Mouse (Mus musculus) limb, embryonic 13.5 days (tissue): ENCODE results near the gene Ppih. TPM values are rescaled to one million over a fixed set of nuclear protein-coding genes. Genes with fewer than 3 reads are reported as not detected.

Experiments used
- ATAC-seq: fragments of 200-750 bp; cut with Nextera tagmentation; 2 replicates; pipeline ENCODE4 v1.8.0; 2017; ENCODE audit warnings: low read depth, moderate number of reproducible peaks, moderate TSS enrichment; ENCODE audit not compliant: low FRiP score
- H3K27ac ChIP-seq: fragments of 300-500 bp; sonication (generic); 2 replicates; pipeline ENCODE4 v1.5.1; 2015; ENCODE audit warnings: inconsistent platforms, mild to moderate bottlenecking, moderate library complexity
- H3K27me3 ChIP-seq: fragments of 300-500 bp; sonication (generic); 2 replicates; pipeline ENCODE4 v1.6.1; 2015; ENCODE audit warnings: mild to moderate bottlenecking, inconsistent platforms
- H3K36me3 ChIP-seq: fragments of 300-500 bp; sonication (generic); 2 replicates; pipeline ENCODE4 v1.6.1; 2015; ENCODE audit warnings: inconsistent platforms, mild to moderate bottlenecking, moderate library complexity
- H3K4me1 ChIP-seq: fragments of 300-500 bp; sonication (generic); 2 replicates; pipeline ENCODE4 v1.6.1; 2015; ENCODE audit warnings: inconsistent platforms
- H3K4me2 ChIP-seq: fragments of 300-500 bp; sonication (generic); replicated peaks from 2 replicates; pipeline ENCODE4 v1.6.1; 2015; ENCODE audit warnings: inconsistent platforms, mild to moderate bottlenecking, moderate library complexity
- H3K4me3 ChIP-seq: fragments of 300-500 bp; sonication (generic); 2 replicates; pipeline ENCODE4 v1.5.1; 2015; ENCODE audit warnings: moderate library complexity, mild to moderate bottlenecking, inconsistent platforms
- H3K9ac ChIP-seq: fragments of 300-500 bp; sonication (generic); 2 replicates; pipeline ENCODE4 v1.6.1; 2015; ENCODE audit warnings: mild to moderate bottlenecking, inconsistent platforms
- H3K9me3 ChIP-seq: fragments of 300-500 bp; sonication (generic); 2 replicates; pipeline ENCODE4 v1.6.1; 2016; ENCODE audit warnings: inconsistent platforms
- whole genome bisulfite sequencing: fragments of 180-500 bp; shearing (Covaris S2); methylation state at CpG from one replicate; pipeline ENCODE4 v1.1.7; 2015; 5-methylcytosine and 5-hydroxymethylcytosine counted together
- polyA plus RNA-seq: library from polyadenylated mRNA; unstranded; fragments of >200 nt; fragmentation: Nextera tagmentation; extraction: Ambion mirVana; gene quantifications from 2 replicates; pipeline ENCODE4 v1.2.1, GENCODE M21; 2015

Ppih gene
- polyA plus RNA-seq, 1 experiment from 2014 or later: 108 TPM

- ATAC-seq: no peak
- H3K27ac ChIP-seq: no peak overlapping the region
- no peak overlapping the region for H3K9ac ChIP-seq
- WGBS: 60% methylated on average over 7 of the region's 7 CpGs
- H3K36me3 ChIP-seq: peaks cover 13% of the 10 kb centered on the region
- peaks cover 29% of the 10 kb centered on the region for H3K4me1 ChIP-seq
- no peak overlapping the region for H3K4me3 ChIP-seq
- H3K27me3 ChIP-seq: no peaks in the 10 kb centered on the region
- no peaks in the 10 kb centered on the region for H3K9me3 ChIP-seq
- H3K4me2 ChIP-seq: no peak overlapping the region
These were observed 68.1 kb downstream of the Ppih start for GRCm38 (mm10) chr4:119252025-119252808.

Other genes starting within 250 kb of the Ppih start
- 101 and 112 TPM in 2 replicates for gene Slc2a1, start 211.8 kb downstream of the Ppih start, polyA plus RNA-seq
- gene Zfp691, start 146.4 kb downstream of the Ppih start, polyA plus RNA-seq: 8.6 and 9.5 TPM in 2 replicates
- 1.5 and 3.6 TPM in 2 replicates for gene Ermap, start 130.5 kb downstream of the Ppih start, polyA plus RNA-seq
- 223 and 237 TPM in 2 replicates for gene Svbp, start 125.2 kb downstream of the Ppih start, polyA plus RNA-seq
- 0.11 TPM in 1 of 2 replicates, not detected in the other for gene Tmem269, start 102.3 kb downstream of the Ppih start, polyA plus RNA-seq
- gene AU022252, start 87.8 kb downstream of the Ppih start, polyA plus RNA-seq: 39.9 and 40.7 TPM in 2 replicates
- 61.2 and 63.5 TPM in 2 replicates for gene P3h1, start 87.6 kb downstream of the Ppih start, polyA plus RNA-seq
- gene Cldn19, start 65.1 kb downstream of the Ppih start, polyA plus RNA-seq: 0.09 and 0.15 TPM in 2 replicates
- 637 TPM in 2 replicates for gene Ybx1, start 25.9 kb downstream of the Ppih start, polyA plus RNA-seq
- 6.6 and 7.5 TPM in 2 replicates for gene Ccdc30, start 95.0 kb upstream of the Ppih start, polyA plus RNA-seq
- gene Ppcs, start 101.9 kb upstream of the Ppih start, polyA plus RNA-seq: 29.3 and 33.0 TPM in 2 replicates
- gene Zmynd12, start 102.3 kb upstream of the Ppih start, polyA plus RNA-seq: 0.19 and 0.34 TPM in 2 replicates
- gene Rimkla, start 172.1 kb upstream of the Ppih start, polyA plus RNA-seq: 0.96 and 1.2 TPM in 2 replicates
- gene Foxj3, start 216.5 kb upstream of the Ppih start, polyA plus RNA-seq: 25.1 and 26.9 TPM in 2 replicates
- gene Frg2f1, start 219.0 kb upstream of the Ppih start, polyA plus RNA-seq: 4.9 and 5.8 TPM in 2 replicates